Mouse (Mus musculus): ENCODE data around the gene Hoxa10. TPM values are rescaled to one million over a fixed set of nuclear protein-coding genes. Genes with fewer than 3 reads are reported as not detected.

Gene Hoxa10
- polyA plus RNA-seq, 1 experiment from 2014 or later: 0.14 TPM

DNA sequence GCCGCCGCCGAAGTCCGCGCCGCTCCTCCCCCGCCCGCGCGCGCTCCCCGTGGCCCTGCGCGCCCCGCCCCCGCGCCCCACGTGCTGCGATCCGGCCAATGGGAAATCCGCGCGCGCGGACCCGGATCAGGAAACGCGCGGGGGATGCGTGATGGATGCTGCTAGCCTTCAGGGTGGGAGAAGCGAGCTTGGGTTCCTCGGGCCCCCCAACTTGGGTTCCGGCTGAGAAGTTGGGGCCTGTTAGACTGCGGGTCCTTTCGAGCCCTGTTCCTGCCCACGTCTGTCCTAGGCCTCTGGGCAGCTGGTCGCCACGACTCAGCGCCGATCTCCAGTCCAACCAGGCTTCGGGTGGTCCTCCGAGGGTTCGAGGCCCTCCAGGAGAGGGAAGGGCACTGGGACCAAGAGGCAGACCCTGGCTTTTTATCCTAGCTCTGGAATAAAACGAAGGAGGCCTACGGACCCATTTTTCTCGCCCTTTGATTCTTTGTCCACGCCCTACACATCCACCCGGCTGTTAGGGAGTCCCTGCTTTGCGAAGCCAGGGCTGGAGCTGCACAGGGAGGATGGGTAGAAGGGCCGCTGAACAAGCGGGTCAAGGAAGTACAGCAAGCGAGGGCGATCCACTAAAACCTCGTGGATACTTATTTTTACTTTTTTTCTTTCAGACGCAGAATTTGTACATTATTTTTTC lies 48.6 kb downstream of the Hoxa10 start:
- no peak overlapping the region for H3K27ac ChIP-seq
- no peak for ATAC-seq (ENCODE audit: low read depth)
- DNase-seq: peak; percentile 11

DNA sequence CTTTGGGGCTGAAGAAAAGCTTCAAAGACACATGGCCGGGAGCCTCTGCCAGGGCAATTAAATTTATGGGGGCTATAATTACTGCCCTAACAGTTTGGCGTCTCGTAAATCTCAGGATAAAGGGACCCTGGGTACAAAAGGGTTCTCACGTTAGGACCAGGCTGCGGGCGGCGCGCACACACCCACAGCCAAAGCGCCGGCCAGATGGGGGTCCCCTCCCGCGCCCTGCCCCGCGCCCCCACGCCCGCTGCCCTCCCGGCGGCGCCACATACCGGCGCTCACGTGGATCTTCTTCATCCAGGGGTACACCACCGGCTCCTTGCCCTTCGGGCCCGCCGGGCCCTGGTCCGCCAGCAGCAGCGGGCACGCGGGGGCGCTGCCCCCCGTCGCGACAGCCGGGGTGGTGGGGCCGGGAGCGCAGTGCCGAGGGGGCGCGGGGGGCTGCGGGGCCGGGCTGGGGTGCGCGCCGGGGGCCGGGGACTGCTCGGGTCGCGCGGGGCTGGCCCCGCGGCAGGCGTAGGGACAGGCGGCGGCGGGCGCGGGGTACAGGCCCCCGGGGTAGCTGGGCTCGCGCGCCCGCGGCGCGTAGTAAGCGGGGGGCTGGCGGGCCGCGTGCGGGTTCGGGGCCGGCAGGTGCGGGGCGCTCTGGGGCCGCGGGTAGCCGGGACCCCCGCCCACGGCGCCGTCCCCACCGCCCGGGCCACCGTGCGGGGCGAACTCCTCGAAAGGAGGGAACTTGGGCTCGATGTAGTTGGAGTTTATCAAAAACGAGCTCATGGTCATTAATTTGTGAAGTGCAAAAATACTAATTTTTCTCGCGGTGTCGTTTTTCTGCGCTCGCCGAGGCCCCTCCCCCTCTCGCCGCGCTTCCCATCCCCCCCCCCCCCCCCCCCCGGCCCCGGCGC lies 49.5 kb downstream of the Hoxa10 start, which contains the start of gene Hoxa4:
Gene Hoxa4 (minus strand): TSS at position 848 of the 905 bp plus-strand sequence.
- H3K9ac ChIP-seq: peak within 1 kb of the TSS; percentile 55
- H3K9me3 ChIP-seq (replicated peaks): no peaks in the 10 kb centered on the region
- no peak within 1 kb of the TSS for H3K27ac ChIP-seq
- 1% methylated on average over 87 of the region's 102 CpGs for WGBS (ENCODE audit: insufficient replicate concordance)
- peak within 1 kb of the TSS; percentile 52 for H3K4me3 ChIP-seq (replicated peaks)
- ATAC-seq (ENCODE audit: low read depth): no peak
- H3K4me1 ChIP-seq (replicated peaks): peaks cover 11% of the 10 kb centered on the region
- peaks cover 99% of the 10 kb centered on the region for H3K27me3 ChIP-seq
- H3K4me2 ChIP-seq: peak within 1 kb of the TSS; percentile 65
- H3K36me3 ChIP-seq: no peaks in the 10 kb centered on the region
- no peak for DNase-seq

More for the DNA sequence above, 48.6 kb downstream of the Hoxa10 start:
- Histone ChIP-seq H3K4me1 (replicated peaks) (peaks cover 11% of the 10 kb centered on the region), H3K27me3 (peaks cover 99% of the 10 kb centered on the region), H3K4me3 (replicated peaks) (peak overlapping the region; percentile 52), H3K9ac (peak overlapping the region; percentile 41; the same call in 1 of the 2 replicates), H3K4me2 (peak overlapping the region; percentile 65), H3K36me3 (no peaks in the 10 kb centered on the region), H3K9me3 (replicated peaks) (no peaks in the 10 kb centered on the region)
- 3% methylated on average over 29 of the region's 55 CpGs for WGBS (ENCODE audit: insufficient replicate concordance)

- ATAC-seq (ENCODE audit: low read depth): no peak
- Histone ChIP-seq H3K27ac (no peak overlapping the region), H3K36me3 (no peaks in the 10 kb centered on the region), H3K4me3 (replicated peaks) (peak overlapping the region; percentile 52; the same call in 1 of the 2 replicates), H3K4me2 (peak overlapping the region; percentile 65), H3K9ac (no peak overlapping the region), H3K9me3 (replicated peaks) (no peaks in the 10 kb centered on the region), H3K27me3 (peaks cover 99% of the 10 kb centered on the region), H3K4me1 (replicated peaks) (peaks cover 11% of the 10 kb centered on the region)
- no peak for DNase-seq
- 6% methylated on average over 23 of the region's 23 CpGs for WGBS (ENCODE audit: insufficient replicate concordance)
These were observed 50.2 kb downstream of the Hoxa10 start for GRCm38 (mm10) chr6:52190410-52190809.

DNA sequence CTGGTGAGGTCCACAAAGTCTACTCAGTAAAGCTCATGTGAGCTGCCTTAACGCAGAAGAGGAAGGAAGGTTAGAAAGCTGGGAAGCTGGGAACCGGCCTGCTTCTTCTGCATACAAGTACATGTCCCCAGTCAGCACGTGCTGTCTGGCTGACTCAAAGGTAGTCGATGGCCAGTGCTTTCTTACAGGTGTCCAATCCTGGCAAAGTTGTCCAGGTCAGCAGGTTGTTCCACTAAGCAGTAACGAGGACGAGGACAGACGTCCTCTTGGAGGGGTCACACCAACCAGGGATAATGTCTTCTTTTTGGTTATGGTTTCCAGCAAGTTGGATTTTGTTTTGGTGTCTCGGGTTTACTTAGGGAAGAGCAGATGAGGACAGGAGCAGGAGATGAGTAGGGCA lies 50.7 kb downstream of the Hoxa10 start:
- H3K27ac ChIP-seq: no peak overlapping the region
- DNase-seq (no peak), ATAC-seq (ENCODE audit: low read depth) (no peak)
- no peaks in the 10 kb centered on the region for H3K36me3 ChIP-seq
- no peaks in the 10 kb centered on the region for H3K9me3 ChIP-seq (replicated peaks)
- WGBS (ENCODE audit: insufficient replicate concordance): 20% methylated on average over 8 of the region's 8 CpGs
- no peak overlapping the region for H3K9ac ChIP-seq
- H3K4me3 ChIP-seq (replicated peaks): no peak overlapping the region
- no peak overlapping the region for H3K4me2 ChIP-seq
- H3K27me3 ChIP-seq: peaks cover 99% of the 10 kb centered on the region
- peaks cover 11% of the 10 kb centered on the region for H3K4me1 ChIP-seq (replicated peaks)

GRCm38 (mm10) chr6:52189172-52189591 lies 51.5 kb downstream of the Hoxa10 start:
- H3K27me3 ChIP-seq: peaks cover 99% of the 10 kb centered on the region

DNA sequence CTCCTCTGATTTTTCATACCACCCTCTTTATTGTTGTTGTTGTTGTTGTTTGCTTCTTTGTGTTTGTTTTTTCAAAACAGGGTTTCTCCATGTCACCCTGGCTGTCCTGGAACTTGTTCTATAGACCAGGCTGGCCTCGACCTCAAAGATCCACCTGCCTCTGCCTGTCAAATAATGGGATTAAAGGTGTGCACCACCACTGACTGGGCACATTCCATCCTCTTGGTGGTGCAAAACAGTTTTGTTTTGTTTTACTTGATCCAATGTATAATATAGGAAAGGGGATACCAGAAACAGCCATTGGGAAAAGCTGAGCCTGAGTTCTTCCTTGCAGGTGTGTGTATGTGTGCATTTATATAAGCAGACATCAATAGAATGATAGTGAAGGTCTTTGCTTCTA lies 54.2 kb downstream of the Hoxa10 start:
- DNase-seq (no peak), ATAC-seq (ENCODE audit: low read depth) (no peak)
- no peak overlapping the region for H3K4me2 ChIP-seq
- peaks cover 11% of the 10 kb centered on the region for H3K4me1 ChIP-seq (replicated peaks)
- no peaks in the 10 kb centered on the region for H3K9me3 ChIP-seq (replicated peaks)
- H3K4me3 ChIP-seq (replicated peaks): no peak overlapping the region
- H3K27ac ChIP-seq: no peak overlapping the region
- H3K27me3 ChIP-seq: peaks cover 100% of the 10 kb centered on the region
- 31% methylated on average over 1 of the region's 1 CpGs for WGBS (ENCODE audit: insufficient replicate concordance)
- H3K9ac ChIP-seq: no peak overlapping the region
- H3K36me3 ChIP-seq: no peaks in the 10 kb centered on the region

More at GRCm38 (mm10) chr6:52189172-52189591, 51.5 kb downstream of the Hoxa10 start:
- Histone ChIP-seq H3K9ac (no peak overlapping the region), H3K36me3 (no peaks in the 10 kb centered on the region), H3K9me3 (replicated peaks) (no peaks in the 10 kb centered on the region), H3K4me2 (no peak overlapping the region), H3K4me3 (replicated peaks) (no peak overlapping the region), H3K4me1 (replicated peaks) (peaks cover 11% of the 10 kb centered on the region), H3K27ac (no peak overlapping the region)
- WGBS (ENCODE audit: insufficient replicate concordance): 21% methylated on average over 5 of the region's 5 CpGs
- DNase-seq (no peak), ATAC-seq (ENCODE audit: low read depth) (no peak)

DNA sequence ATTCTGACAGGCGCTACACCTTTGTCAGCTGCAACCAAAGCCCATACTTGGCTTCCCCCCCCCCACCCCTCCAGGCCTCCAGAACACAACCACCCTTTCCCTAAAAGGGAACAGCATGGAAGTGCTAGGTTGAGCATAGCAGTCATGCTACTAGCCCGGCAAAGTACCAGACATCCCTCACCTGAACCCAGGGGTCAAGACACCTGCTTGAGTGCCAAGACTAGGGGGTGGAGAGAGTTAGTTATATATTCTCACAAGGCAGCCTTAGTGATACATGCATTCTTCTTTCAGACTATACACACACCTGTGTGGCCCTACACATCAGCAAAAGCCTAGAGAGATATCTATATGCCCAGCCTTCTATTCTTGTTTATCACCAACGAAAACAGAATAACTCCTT lies 54.8 kb downstream of the Hoxa10 start:
- H3K9me3 ChIP-seq (replicated peaks): no peaks in the 10 kb centered on the region
- no peaks in the 10 kb centered on the region for H3K36me3 ChIP-seq
- no peak overlapping the region for H3K4me3 ChIP-seq (replicated peaks)
- no peak for DNase-seq
- H3K4me2 ChIP-seq: no peak overlapping the region
- H3K27ac ChIP-seq: no peak overlapping the region
- no peak for ATAC-seq (ENCODE audit: low read depth)
- H3K27me3 ChIP-seq: peaks cover 100% of the 10 kb centered on the region
- 29% methylated on average over 3 of the region's 3 CpGs for WGBS (ENCODE audit: insufficient replicate concordance)
- peaks cover 8% of the 10 kb centered on the region for H3K4me1 ChIP-seq (replicated peaks)
- H3K9ac ChIP-seq: no peak overlapping the region

- Histone ChIP-seq H3K4me1 (replicated peaks) (peaks cover 8% of the 10 kb centered on the region), H3K4me2 (0 out of 2 replicates have a peak overlapping the region, but pooled peaks have one; percentile 12), H3K27ac (no peak overlapping the region), H3K9ac (no peak overlapping the region), H3K9me3 (replicated peaks) (no peaks in the 10 kb centered on the region), H3K27me3 (peaks cover 100% of the 10 kb centered on the region), H3K36me3 (no peaks in the 10 kb centered on the region), H3K4me3 (replicated peaks) (no peak overlapping the region)
- 9% methylated on average over 19 of the region's 19 CpGs for WGBS (ENCODE audit: insufficient replicate concordance)
- ATAC-seq (ENCODE audit: low read depth) (no peak), DNase-seq (no peak)
These were observed 55.4 kb downstream of the Hoxa10 start for GRCm38 (mm10) chr6:52185222-52185621.

- Histone ChIP-seq H3K4me1 (replicated peaks) (peaks cover 8% of the 10 kb centered on the region), H3K4me2 (no peak overlapping the region), H3K9me3 (replicated peaks) (no peaks in the 10 kb centered on the region), H3K9ac (no peak overlapping the region), H3K4me3 (replicated peaks) (no peak overlapping the region), H3K27me3 (peaks cover 100% of the 10 kb centered on the region), H3K36me3 (no peaks in the 10 kb centered on the region), H3K27ac (no peak overlapping the region)
- 18% methylated on average over 6 of the region's 6 CpGs for WGBS (ENCODE audit: insufficient replicate concordance)
- DNase-seq (no peak), ATAC-seq (ENCODE audit: low read depth) (no peak)
These were observed 56.0 kb downstream of the Hoxa10 start for GRCm38 (mm10) chr6:52184668-52185067.

DNA sequence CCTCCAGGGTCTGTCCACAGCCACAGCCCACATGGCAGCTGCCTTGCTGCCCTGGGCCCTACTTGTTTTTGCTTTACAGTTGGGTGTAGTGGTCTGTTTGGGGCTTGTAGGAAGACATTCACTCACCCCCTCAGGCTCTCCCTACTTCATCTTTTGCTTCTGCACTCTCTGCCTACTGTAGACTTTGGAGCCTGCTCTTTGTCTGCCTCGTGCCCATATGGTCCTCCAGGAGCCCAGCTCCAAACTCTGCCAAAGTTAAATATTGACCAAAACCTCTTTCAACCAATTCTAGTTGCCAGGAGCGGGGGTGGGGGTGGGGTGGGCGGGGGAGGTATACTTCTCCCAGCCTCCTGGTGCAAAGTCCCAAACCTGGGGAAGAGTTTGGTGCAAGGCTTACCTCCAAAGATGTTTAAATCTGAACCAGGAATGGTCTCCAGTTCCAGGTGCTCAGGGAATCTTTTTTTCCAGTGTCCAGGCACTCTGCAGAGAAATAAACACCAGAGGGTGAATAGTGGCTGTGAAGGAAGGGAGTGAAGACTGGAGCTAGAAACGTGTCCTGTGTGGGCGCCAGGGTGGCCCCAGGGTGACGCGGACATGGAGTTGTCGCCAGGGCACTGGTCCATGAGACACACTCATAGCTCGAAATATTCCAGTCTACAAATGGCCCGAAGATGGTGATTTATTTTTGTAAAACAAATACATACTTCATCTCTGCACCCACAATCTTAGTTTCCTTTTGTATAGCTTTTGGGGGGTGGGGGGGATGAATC lies 57.2 kb downstream of the Hoxa10 start:
- peak overlapping the region; percentile 39; the same call in 1 of the 2 replicates for H3K27ac ChIP-seq

More for the DNA sequence above, 57.2 kb downstream of the Hoxa10 start:
- Histone ChIP-seq H3K4me3 (replicated peaks) (no peak overlapping the region), H3K27me3 (peaks cover 100% of the 10 kb centered on the region), H3K36me3 (no peaks in the 10 kb centered on the region), H3K4me2 (peak overlapping the region; percentile 24; the same call in 1 of the 2 replicates), H3K4me1 (replicated peaks) (peaks cover 8% of the 10 kb centered on the region), H3K9me3 (replicated peaks) (no peaks in the 10 kb centered on the region), H3K9ac (no peak overlapping the region)
- 26% methylated on average over 10 of the region's 10 CpGs for WGBS (ENCODE audit: insufficient replicate concordance)
- no peak for DNase-seq
- ATAC-seq (ENCODE audit: low read depth): peak; percentile 62; the same call in 1 of the 2 replicates

All from liver, embryonic 13.5 days (tissue).